Mouse (Mus musculus) induced T-regulatory cell, adult 2 months (primary cell): Measurements from ENCODE around the gene Cpsf6.

Experiments used
- DNase-seq: peaks from one replicate; pipeline ENCODE4 v3.0.0-alpha.2; 2012; ENCODE audit warnings: low read depth

Gene Cpsf6

DNA sequence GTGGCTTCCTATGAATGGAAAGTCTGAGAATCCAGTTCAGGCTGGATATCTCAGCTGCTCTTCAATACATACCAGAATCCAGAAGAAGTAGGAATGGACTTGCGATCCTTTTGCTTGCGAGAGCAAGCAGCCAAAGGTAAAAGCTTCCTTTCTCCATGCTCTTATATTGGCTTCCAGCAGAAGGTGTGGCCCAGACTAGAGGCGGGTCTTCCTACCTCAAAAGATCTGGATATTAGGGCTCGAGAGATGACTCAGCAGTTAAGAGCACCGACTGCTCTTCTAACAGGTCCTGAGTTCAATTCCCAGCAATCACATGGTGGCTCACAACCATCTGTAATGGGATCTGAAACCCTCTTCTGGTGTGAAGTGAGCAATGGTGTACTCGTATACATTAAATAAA lies at the start of gene Cpsf6:
Gene Cpsf6 (minus strand): TSS at position 108 of the 400 bp plus-strand sequence.
- DNase-seq: no peak

DNA sequence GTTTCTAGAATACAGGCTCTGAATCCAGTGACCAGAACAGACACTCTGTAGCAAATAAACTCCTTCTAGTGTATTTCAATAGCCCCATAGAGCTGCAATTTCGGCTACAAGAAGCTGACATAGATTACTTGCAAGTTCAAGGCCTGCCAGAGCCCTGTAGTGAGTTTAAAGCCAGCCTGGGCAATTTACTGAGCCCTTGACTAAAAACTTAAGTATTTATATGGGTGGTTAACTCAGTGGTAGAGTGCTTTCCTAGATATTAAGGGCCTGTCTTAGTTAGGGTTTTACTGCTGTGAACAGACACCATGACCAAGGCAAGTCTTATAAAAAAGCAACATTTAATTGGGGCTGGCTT lies 46.8 kb upstream of the Cpsf6 start:
- no peak for DNase-seq

DNA sequence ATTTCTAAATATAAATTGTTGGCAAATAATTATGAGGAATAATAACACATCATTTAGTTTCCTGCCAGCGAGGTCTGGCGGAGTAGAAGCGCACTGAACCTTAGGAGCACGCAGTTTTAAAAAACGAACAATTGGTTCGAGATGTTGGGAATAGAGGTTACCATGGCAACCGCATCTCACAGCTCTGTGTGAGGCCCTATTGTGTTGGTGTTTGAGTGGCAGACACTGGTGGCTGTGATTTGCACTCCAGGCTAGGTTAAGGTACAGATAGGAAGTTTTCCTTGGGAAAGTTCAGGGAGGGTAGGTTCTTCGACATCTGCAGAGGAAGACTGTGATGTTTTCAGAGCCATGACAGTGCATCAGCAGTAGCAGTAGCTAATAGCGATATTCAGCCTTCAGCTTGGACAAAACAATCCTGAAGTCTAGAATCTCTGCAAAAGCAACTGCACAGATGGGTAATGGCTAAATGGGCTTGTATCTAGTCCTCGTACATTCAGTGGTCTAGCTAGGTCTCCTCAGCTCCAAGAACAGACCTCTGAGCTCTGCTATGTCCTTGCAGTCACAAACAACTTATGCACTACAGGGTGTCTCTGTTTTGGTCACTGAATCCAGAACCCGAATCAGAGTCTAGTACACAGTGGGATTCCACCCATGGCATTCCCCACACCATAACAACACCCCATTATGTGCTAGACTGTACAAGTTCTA lies 46.2 kb upstream of the Cpsf6 start:
- DNase-seq: no peak

DNA sequence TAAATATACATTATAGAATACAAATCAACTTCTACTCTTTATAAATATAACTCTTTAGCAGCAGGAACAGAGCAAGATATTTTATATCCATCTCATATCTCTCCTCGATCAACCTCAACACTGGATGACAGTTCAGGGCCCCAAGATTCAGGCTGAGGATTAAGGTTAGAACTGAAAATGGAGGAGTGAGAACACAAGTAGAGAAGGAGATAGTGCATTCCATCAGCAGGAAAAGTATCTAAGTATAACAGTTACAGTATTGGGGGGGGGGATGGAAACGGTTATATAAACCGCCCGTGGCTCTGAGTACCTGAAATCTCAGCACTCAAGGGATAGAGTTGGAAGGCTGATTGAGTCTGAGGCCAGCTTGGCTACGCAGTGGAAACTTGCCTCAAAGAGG lies 45.2 kb upstream of the Cpsf6 start:
- DNase-seq: no peak

DNA sequence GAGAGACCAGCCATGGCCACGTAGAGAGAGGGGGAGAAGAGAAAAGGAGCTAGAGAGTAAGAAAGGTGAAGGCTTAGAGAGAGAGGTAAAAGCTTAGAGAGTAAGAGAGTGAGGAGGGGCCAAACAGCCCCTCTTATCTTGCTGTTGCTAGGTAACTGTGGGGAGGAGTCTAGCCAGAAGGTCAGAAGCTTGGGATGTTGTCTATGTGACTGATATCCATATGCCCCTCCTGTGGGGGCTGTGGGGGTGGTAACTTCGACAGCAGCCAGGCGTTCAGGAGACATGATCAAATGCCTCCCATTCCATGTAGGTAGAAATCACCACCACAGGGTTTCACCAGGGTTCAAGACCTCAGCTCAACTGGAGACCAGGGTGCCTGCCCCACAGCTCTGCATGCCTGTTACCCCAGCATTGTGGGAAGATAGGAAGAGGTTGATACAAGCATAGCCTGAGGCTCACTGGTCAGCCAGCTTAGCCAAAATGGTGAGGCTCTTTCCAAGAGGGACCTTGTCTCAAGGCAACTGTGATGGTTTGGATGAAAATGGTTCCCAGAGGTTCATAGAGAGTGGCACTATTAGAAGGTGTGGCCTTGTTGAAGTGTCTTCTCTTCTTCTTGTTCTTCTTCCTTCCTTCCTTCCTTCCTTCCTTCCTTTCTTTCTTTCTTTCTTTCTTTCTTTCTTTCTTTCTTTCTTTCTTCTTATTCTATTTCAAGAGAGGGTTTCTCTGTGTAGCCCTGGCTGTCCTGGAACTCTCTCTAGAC lies 44.5 kb upstream of the Cpsf6 start:
- no peak for DNase-seq

DNA sequence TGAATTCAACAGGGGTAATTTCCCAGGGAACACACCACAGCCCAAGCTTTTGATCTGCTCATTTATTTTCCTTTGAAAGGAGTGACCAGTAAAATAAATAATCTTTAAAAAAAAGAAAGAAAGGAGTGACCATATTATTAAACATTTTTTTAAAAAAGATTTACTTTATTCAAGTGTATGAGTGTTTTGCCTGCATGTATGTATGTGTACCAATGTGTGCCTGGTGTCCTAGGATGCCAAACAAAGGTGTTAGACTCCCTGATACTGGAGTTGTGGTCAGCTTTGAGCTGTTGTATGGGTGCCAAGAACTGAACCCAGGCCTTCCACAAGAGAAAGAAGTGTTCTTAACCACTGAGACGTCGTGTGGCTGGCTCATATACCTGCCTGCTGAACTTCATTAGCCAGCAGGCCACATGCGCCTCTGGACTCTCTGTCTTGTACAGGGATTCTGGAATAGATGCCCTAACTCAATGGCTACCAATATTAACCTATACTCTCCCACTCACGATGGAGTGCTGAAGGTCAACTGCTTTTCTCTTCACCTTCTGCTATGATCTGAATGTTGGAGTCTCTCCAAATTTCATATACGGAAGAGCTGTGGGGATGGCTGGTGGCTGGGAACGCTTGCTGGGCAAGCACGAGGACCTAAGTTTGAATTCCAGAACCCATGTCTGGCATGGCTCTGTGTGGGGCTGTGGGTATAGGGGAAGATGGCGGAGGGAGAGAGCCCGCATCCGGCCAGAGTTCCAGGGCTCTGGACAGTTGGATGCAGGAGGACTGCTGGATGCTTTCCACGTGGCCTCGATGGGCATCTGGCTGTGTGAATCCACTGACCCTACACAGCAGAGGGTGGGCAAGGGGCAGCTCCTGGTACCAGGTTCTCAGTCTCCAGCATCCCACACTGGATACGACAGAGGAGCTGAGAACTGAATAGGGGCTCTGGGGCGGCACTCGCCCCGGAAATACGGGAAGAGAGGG lies 43.5 kb upstream of the Cpsf6 start:
- no peak for DNase-seq

DNA sequence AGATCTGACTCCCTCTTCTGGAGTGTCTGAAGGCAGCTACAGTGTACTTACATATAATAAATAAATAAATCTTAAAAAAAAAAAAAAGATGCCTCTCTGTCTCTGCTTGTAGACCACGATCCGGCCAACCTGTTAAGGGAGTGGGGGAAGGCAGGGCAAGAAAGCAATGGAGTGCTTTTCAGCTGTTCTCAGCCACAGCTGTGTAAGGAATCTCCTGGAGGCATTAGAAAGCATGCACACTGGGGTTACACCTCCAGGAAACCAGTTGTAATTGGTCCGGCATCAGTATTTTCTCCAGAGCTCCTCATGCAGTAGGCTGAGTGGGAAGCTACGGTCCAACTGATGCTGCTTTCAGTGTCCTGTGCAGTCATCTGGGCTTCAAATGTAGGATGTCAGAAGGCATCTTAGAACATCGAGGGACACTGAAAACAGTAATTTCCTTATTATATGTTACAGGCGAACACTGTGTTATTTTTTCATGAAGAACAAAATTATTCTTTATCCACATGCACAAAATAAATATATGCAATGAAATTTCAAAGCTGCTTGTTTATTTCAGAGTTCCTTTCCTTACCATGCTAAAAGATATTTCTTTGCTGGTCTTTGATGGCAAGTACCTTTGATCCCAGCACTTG lies 42.5 kb upstream of the Cpsf6 start:
- no peak for DNase-seq

DNA sequence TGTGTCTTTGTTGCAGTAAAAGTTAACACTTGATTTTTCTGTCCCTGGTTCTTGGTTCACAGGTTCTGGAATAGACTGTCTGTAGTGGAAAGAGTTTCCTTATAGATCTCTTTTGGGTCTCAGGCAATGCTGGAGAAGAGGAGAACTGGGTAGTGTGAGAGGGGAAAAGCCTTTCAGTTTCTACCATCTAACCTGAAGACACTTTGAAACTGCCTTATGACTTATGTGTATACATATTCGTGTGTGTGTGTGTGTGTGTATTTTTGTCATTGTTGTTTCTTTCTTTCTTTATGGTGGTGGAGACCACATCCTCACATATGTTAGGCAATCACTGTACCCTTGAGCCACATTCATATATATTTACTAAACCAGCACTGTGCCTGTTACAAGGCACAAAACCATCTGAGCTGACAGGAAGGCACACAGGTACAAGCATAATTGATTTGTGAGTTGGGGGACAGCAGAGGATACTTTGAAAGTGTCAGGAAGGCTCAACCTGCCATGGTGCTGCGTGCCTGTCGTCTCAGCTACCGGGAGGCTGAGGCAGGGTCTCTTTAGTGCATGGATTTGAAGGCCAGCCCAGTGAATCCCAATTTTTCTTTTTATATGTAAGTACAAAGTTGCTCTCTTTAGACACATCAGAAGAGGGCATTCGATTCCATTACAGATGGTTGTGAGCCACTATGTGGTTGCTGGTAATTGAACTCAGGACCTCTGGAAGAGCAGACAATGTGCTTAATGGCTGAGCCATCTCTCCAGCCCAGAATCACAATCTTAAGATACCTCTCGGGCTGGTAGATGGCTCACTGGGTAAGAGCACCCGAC lies 41.7 kb upstream of the Cpsf6 start:
- DNase-seq: no peak

DNA sequence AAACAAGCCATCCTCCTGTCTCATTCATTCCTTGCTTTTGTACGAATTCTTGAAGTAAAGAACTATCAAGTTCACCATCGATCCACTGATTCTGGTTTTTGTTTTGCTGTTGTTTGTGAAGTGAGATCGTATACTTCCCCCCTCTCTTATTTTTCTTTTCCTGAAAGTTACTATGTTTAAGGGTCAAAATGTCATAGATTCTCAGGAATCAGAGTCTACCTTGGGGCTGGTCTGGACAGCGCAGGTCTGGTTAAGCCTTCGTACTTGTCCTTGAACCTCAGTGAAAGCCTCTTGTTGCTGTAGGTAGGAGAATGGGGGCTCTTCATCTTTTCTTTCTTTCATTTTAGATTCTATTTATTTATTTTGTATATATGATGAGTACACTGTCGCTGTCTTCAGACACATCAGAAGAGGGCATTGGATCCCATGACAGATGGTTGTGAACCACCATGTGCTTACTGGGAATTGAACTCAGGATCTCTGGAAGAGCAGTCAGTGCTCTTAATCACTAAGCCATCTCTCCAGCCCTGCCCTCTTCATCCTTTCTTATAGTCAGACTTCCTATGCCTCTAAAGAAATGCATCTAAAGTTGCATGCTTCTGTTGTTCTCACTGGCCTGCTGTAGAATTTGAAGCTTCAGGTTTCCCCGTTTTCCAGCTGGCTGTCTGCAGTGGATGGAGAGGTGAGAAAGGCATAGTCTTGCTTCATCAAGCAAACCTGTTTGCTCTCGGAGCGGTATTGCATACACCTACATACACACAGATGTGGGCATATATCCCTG lies 40.9 kb upstream of the Cpsf6 start:
- no peak for DNase-seq

DNA sequence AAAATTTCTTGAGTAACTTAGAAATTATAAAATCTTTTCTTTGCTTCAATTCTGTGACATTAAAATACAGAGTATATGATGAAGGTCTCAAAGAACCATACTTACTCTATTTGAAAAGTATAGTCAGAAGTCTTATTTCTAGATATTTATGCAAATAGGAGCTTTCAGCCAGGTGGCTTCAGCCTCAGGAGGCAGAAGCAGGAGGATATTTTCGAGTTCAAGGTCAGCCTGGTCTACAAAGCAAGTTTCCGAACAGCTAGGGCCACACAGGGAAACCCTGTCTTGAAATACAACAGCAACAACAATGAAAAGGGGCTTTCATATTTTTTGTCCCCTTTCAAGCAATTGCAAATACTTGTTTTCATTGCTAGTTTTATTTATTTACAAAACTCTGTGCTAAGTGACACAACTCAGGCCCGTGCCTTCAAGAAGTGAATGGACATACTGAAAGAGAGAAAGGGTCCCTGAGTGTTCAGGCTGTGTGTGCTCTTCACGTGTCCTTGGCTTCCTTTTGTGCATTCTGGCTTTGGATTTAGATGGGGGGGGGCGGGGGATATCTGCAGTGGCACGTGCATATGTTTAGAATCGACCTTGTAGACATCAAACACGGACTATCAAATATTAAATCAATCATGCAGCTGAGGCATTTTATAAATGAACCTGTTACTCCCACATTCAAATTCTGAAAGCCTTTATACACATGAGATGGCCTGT lies 39.9 kb upstream of the Cpsf6 start:
- no peak for DNase-seq

DNA sequence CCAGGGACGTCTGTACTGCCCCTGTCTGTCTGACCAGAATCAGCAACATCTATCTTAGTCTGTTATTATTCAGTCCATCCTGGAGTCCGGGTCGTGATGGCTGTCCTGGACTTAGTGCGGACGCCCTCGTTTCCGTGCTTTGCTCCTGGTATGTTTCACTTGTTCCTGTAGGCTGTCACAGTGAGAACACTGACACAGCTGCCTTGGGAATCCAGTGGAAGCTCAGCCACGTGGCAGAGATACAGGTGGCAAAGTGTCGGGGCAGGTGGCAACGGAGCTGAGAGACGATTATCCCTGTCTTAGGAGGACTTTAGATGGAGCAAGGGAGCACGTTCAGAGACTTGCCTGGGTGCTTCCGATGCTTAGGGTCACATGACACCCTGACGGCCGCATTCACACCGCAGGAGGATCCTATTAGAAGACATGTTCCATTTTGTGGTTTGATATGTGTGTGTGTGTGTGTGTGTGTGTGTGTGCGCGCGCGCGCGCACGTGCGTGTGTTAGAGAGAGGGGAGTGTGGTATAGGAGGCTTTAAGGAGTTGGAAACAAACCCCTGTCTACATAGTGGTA lies 38.9 kb upstream of the Cpsf6 start:
- peak; percentile 52 for DNase-seq

DNA sequence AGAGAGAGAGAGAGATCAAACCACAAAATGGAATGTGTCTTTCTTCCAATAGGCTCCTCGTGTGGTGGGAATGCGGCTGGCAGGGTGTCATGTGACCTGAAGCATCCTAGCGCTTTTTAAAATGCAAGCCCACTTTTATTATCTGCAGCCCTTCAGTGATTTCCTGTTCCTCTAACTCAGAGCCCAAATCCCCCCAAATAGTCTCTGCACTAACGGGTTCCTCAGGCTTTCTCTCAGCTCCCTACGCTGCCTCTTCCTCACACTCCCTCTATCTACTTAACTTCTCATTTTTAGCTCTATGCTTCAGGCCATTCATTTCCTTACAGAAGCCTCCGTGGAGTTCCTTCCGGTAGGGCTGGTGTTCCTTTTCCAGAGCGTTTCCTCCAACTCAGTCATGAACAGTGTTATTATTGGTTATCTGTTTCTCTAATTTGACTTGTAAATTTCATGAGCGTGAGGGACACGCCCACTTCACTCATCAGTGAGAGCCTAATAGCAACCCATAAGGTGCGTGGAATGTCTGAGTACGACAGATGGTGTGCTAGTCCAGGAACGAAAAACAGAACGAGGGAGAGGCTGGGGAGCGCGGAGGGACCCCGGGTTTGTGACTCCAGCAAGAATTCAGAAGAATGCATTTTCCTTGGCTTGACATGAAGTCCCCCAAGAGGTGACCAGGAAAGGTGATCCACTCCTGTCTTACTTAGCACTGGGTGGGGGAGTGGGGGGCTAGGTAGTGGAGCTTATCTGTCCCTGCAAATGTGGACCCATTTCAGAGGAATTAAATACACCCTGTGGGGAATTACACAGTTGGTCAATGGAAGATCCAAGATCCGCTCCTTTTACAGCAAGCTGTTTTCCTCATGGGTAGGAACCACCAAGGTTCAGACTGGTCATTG lies 38.2 kb upstream of the Cpsf6 start:
- peak; percentile 75 for DNase-seq

DNA sequence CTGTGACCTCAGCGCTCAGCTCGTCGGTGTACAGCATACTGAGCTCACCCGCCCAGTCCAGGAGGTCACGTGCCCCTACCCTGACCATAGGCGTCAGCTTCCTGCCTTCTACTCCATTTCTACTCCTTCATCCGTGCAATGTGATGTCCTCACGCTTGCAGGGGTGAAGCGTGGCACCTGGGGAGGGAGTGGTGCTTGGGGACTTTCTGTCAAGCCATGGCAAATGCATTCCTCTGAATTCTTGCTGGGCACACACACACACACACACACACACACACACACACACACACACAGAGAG lies 37.6 kb upstream of the Cpsf6 start:
- DNase-seq: peak; percentile 55

DNA sequence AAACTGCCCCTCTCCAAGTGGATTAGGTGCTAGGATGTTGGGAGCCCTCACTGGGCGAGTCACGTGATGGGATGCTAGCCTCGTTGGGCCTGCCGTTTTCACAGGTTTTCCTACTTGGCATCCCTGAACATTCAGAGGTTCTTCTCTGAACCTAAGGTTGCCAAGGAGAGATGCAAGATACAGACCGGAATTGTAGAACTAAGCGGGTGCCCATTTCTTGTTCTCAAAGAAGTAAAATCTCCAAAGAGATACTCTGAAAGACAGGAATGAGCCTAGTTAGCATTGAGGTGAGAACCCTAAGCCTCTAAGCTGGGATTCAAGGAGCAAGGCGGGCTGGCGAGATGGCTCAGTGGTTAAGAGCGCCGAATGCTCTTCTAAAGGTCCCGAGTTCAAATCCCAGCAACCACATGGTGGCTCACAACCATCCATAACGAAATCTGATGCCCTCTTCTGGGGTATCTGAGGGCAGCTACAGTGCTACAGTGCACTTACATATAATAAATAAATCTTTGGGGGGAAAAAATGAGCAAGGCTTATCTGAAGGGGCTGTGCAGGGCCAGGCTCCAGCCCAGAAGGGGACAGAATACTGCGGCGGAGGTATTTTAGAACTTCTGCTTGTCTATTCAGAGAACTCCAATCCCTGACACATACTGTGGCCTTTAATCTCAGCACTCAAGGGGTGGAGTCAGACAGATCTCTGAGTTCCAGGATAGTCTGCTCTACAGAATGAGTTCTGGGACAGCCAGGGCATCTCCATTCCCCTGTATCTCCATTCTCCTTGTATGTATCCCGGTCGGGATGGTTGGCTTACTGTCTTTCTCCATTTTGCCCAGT lies 37.0 kb upstream of the Cpsf6 start:
- DNase-seq: no peak

DNA sequence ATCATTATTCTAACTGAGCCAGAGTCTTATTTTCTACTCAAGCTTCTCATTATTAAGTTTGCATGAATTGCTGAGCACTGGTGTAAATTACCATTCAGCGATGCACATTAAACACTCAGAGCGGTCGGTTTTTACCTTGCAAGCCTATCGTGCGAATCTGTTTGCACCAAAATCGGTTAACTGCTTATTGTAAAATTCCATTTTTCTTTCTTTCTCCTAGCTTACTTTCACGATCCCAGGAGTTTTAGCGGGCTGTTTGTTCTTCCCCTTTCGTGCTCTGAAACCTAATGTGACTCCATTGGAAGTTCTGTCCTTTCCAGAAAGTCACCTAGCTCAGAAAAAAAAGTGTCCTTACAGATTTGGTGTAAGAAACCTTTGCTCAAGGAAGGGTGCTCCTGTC lies 36.3 kb upstream of the Cpsf6 start:
- no peak for DNase-seq

DNA sequence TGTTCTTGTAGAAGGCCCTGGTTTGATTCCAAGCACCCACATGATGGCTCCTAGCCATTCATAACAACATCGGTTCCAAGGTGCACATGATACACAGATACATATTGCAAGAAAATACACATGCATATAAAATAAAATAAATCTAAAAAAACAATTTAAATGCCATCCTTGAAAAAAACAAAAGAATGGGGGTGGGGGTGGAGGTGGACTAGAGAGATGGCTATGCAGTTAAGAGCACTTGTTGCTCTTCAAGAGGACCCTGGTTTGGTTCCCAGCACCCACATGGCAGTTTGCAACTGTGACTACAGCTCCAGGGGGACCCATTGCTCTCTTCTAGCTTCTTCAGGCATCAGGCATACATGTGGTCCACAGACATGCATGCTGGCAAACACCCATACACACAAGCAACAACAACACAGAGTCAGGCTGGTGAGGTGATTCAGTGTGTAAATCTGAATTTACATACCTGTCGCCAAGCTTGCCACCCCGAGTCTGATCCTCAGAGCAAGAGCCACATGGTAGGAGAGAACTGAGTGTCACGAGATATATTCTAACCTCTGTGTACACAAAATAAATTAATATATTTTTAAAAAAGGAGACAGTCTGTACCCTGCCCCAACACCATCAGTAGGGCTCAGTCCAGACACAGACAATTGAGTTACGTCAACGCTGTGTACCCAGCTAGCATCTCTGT lies 35.7 kb upstream of the Cpsf6 start:
- no peak for DNase-seq

DNA sequence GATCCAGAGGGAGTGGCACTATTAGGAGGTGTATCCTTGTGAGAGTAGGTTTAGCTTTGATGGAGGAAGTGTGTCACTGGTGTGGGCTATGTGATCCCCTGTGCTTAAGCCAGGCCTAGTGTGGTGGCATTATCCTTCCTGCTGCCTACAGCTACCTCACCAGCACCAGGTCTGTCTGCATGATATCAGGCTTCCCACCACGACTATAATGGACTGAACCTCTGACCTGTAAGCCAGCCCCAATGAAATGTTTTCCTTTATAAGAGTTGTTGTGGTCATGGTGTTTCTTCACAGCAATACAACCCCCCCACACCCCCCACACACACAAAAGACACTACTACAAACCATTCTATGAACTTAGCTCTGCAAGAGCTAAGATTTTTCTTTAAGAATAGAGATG lies 34.9 kb upstream of the Cpsf6 start:
- DNase-seq: no peak
